Mouse (Mus musculus) cortical plate, adult 2 months (tissue): Measurements from ENCODE around the gene Fam83c.

Experiments used
- CTCF ChIP-seq: fragments of 200-500 bp; IDR thresholded peaks from 2 replicates; pipeline ENCODE4 v1.5.1; 2011; ENCODE audit warnings: mild to moderate bottlenecking, control low read depth, low read length; ENCODE audit not compliant: insufficient read depth; ENCODE audit errors: extremely low read depth
- POLR2A ChIP-seq: fragments of 200-500 bp; IDR thresholded peaks from 2 replicates; pipeline ENCODE4 v1.6.1; 2011; ENCODE audit warnings: mild to moderate bottlenecking, low read length, control low read depth; ENCODE audit not compliant: insufficient read depth; ENCODE audit errors: extremely low read depth

DNA sequence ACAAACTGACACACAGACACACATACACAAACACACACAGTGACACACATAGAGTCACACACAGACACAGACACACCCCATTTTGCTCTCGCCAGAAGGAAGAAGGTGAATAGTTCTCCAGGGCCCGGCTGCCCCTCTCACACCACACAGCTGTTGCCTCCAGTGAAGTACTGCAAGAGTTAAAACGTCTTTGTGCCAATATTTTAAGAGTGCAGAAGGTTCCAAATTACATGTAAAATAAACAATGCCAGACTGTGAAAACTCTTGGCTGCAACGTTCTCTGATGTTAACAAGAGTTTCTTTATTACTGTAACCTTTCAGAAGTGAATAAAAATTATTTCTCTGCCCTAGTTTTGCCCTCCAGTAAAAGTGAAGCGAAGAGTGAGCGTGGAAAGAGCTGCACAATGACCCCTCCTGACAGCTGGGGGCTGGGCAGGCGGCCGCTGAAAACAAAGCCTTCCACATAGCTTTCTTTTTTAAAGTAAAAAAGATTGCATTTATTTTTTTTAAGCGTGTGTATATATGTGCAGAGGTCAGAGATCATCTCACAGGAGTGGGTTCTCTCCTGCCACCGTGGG, 38.4 kb upstream of the Fam83c start:
- no peak for TF ChIP-seq POLR2A
- no peak for TF ChIP-seq CTCF
